Mouse (Mus musculus): ENCODE results near the gene Otx1. TPM values are rescaled to one million over a fixed set of nuclear protein-coding genes. Genes with fewer than 3 reads are reported as not detected.
A peak's percentile ranks its signal among the peaks of the same experiment; 100 is the strongest.

The Otx1 gene
- polyA plus RNA-seq, 1 experiment from 2014 or later = 15.2 TPM

- peaks cover 29% of the 10 kb centered on the region for H3K4me1 ChIP-seq (ENCODE audit: control insufficient read depth, insufficient read depth, low read length)
- peak overlapping the region; percentile 66 for H3K9ac ChIP-seq (replicated peaks; ENCODE audit: low read length)
- peak overlapping the region; percentile 88 for H3K27ac ChIP-seq (replicated peaks; ENCODE audit: low read depth, low read length)
- no peaks in the 10 kb centered on the region for H3K9me3 ChIP-seq (ENCODE audit: control insufficient read depth, low read length)
- peaks cover 44% of the 10 kb centered on the region for H3K27me3 ChIP-seq (ENCODE audit: control insufficient read depth, insufficient read depth, low read length)
- H3K4me3 ChIP-seq (replicated peaks; ENCODE audit: low read depth, low read length) = peak overlapping the region; percentile 57
- H3K36me3 ChIP-seq (ENCODE audit: control insufficient read depth, insufficient read depth, low read length) = no peaks in the 10 kb centered on the region
- DNase-seq (peak; percentile 51), ATAC-seq (ENCODE audit: low FRiP score, low TSS enrichment) (no peak)
- under 1% methylated on average over 33 of the region's 34 CpGs for WGBS
- peak overlapping the region; percentile 74 for H3K4me2 ChIP-seq (ENCODE audit: low read length)
These were observed 475 bp downstream of the Otx1 start for GRCm38 (mm10) chr11:22002062-22002782.

GRCm38 (mm10) chr11:22001321-22002061 lies 1.2 kb downstream of the Otx1 start:
- Histone ChIP-seq H3K9me3 (ENCODE audit: control insufficient read depth, low read length) (no peaks in the 10 kb centered on the region), H3K36me3 (ENCODE audit: control insufficient read depth, insufficient read depth, low read length) (no peaks in the 10 kb centered on the region), H3K9ac (replicated peaks; ENCODE audit: low read length) (peak overlapping the region; percentile 66), H3K27ac (replicated peaks; ENCODE audit: low read depth, low read length) (peak overlapping the region; percentile 88), H3K27me3 (ENCODE audit: control insufficient read depth, insufficient read depth, low read length) (peaks cover 37% of the 10 kb centered on the region), H3K4me2 (ENCODE audit: low read length) (peak overlapping the region; percentile 74), H3K4me1 (ENCODE audit: control insufficient read depth, insufficient read depth, low read length) (peaks cover 29% of the 10 kb centered on the region), H3K4me3 (replicated peaks; ENCODE audit: low read depth, low read length) (peak overlapping the region; percentile 57)
- ATAC-seq (ENCODE audit: low FRiP score, low TSS enrichment) = peak; percentile 84
- 1% methylated on average over 55 of the region's 59 CpGs for WGBS
- DNase-seq = peak; percentile 86

GRCm38 (mm10) chr11:22000316-22001076 lies 2.2 kb downstream of the Otx1 start:
- Histone ChIP-seq H3K9ac (replicated peaks; ENCODE audit: low read length) (peak overlapping the region; percentile 48), H3K4me3 (replicated peaks; ENCODE audit: low read depth, low read length) (peak overlapping the region; percentile 57), H3K27me3 (ENCODE audit: control insufficient read depth, insufficient read depth, low read length) (peaks cover 27% of the 10 kb centered on the region), H3K4me1 (ENCODE audit: control insufficient read depth, insufficient read depth, low read length) (peaks cover 33% of the 10 kb centered on the region), H3K36me3 (ENCODE audit: control insufficient read depth, insufficient read depth, low read length) (no peaks in the 10 kb centered on the region), H3K4me2 (ENCODE audit: low read length) (peak overlapping the region; percentile 74), H3K9me3 (ENCODE audit: control insufficient read depth, low read length) (no peaks in the 10 kb centered on the region), H3K27ac (replicated peaks; ENCODE audit: low read depth, low read length) (peak overlapping the region; percentile 88)
- DNase-seq (peak; percentile 51), ATAC-seq (ENCODE audit: low FRiP score, low TSS enrichment) (no peak)
- 3% methylated on average over 48 of the region's 48 CpGs for WGBS

GRCm38 (mm10) chr11:21999396-22000315 lies 3.0 kb downstream of the Otx1 start:
- peak overlapping the region; percentile 88 for H3K27ac ChIP-seq (replicated peaks; ENCODE audit: low read depth, low read length)
- H3K9ac ChIP-seq (replicated peaks; ENCODE audit: low read length) = peak overlapping the region; percentile 48
- WGBS = 7% methylated on average over 31 of the region's 31 CpGs
- peaks cover 20% of the 10 kb centered on the region for H3K27me3 ChIP-seq (ENCODE audit: control insufficient read depth, insufficient read depth, low read length)
- H3K36me3 ChIP-seq (ENCODE audit: control insufficient read depth, insufficient read depth, low read length) = no peaks in the 10 kb centered on the region
- ATAC-seq (ENCODE audit: low FRiP score, low TSS enrichment) = no peak
- peak overlapping the region; percentile 74 for H3K4me2 ChIP-seq (ENCODE audit: low read length)
- DNase-seq = peak; percentile 50
- peaks cover 30% of the 10 kb centered on the region; the same call in 1 of the 2 replicates for H3K4me1 ChIP-seq (ENCODE audit: control insufficient read depth, insufficient read depth, low read length)
- H3K9me3 ChIP-seq (ENCODE audit: control insufficient read depth, low read length) = no peaks in the 10 kb centered on the region
- H3K4me3 ChIP-seq (replicated peaks; ENCODE audit: low read depth, low read length) = peak overlapping the region; percentile 57

- Histone ChIP-seq H3K4me3 (replicated peaks; ENCODE audit: low read depth, low read length) (peak overlapping the region; percentile 57), H3K4me2 (ENCODE audit: low read length) (peak overlapping the region; percentile 74), H3K9ac (replicated peaks; ENCODE audit: low read length) (peak overlapping the region; percentile 30), H3K36me3 (ENCODE audit: control insufficient read depth, insufficient read depth, low read length) (no peaks in the 10 kb centered on the region), H3K4me1 (ENCODE audit: control insufficient read depth, insufficient read depth, low read length) (peaks cover 28% of the 10 kb centered on the region; the same call in 1 of the 2 replicates), H3K27me3 (ENCODE audit: control insufficient read depth, insufficient read depth, low read length) (peaks cover 20% of the 10 kb centered on the region), H3K9me3 (ENCODE audit: control insufficient read depth, low read length) (no peaks in the 10 kb centered on the region), H3K27ac (replicated peaks; ENCODE audit: low read depth, low read length) (peak overlapping the region; percentile 76)
- 14% methylated on average over 32 of the region's 32 CpGs for WGBS
- ATAC-seq (ENCODE audit: low FRiP score, low TSS enrichment) = no peak
- peak; percentile 57 for DNase-seq
These were observed 4.3 kb downstream of the Otx1 start for GRCm38 (mm10) chr11:21998141-21999047.

GRCm38 (mm10) chr11:21997561-21998140 lies 5.0 kb downstream of the Otx1 start:
- DNase-seq (peak; percentile 57), ATAC-seq (ENCODE audit: low FRiP score, low TSS enrichment) (no peak)
- 7% methylated on average over 20 of the region's 20 CpGs for WGBS
- H3K9ac ChIP-seq (replicated peaks; ENCODE audit: low read length) = peak overlapping the region; percentile 57; the same call in 1 of the 2 replicates
- H3K36me3 ChIP-seq (ENCODE audit: control insufficient read depth, insufficient read depth, low read length) = no peaks in the 10 kb centered on the region
- H3K4me1 ChIP-seq (ENCODE audit: control insufficient read depth, insufficient read depth, low read length) = peaks cover 29% of the 10 kb centered on the region; the same call in 1 of the 2 replicates
- peak overlapping the region; percentile 76 for H3K27ac ChIP-seq (replicated peaks; ENCODE audit: low read depth, low read length)
- H3K4me2 ChIP-seq (ENCODE audit: low read length) = peak overlapping the region; percentile 74
- H3K4me3 ChIP-seq (replicated peaks; ENCODE audit: low read depth, low read length) = peak overlapping the region; percentile 57
- H3K9me3 ChIP-seq (ENCODE audit: control insufficient read depth, low read length) = no peaks in the 10 kb centered on the region
- H3K27me3 ChIP-seq (ENCODE audit: control insufficient read depth, insufficient read depth, low read length) = peaks cover 27% of the 10 kb centered on the region
